Mouse (Mus musculus): Measurements from ENCODE around the gene Rfwd3. TPM values are rescaled to one million over a fixed set of nuclear protein-coding genes. Genes with fewer than 3 reads are reported as not detected.
A peak's percentile ranks its signal among the peaks of the same experiment; 100 is the strongest.
"Not testable (repeated sequence)": the region's sequence is repeated elsewhere in the genome, so short reads cannot be mapped to it uniquely, and the experiment has no call there.

The Rfwd3 gene
- polyA plus RNA-seq, 1 experiment from 2014 or later = 71.9 TPM

DNA sequence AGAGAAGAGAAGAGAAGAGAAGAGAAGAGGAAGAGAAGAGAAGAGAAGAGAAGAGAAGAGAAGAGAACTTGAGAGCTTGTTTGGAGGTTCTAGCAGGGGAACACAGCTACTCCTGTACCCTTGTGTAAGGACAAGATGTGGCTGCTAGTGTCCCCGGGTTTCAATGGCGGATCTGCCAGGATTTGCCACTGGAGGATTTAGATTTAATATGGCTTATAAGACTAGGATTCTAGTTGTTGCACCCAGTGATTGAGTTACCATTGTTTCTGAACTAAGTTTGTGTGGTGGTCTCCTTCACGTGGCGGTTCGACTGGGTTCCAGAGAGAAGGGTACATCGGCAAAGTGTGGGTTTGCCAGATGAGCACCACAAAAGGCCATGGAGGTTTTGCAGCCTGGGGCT lies 13.9 kb upstream of the Rfwd3 start:
- not testable (repeated sequence) for ATAC-seq (ENCODE audit: low FRiP score, low TSS enrichment); H3K9ac ChIP-seq (replicated peaks; ENCODE audit: low read length); H3K36me3 ChIP-seq (ENCODE audit: insufficient read depth, low read length); H3K4me2 ChIP-seq (replicated peaks; ENCODE audit: low read depth, low read length); H3K9me3 ChIP-seq (ENCODE audit: low read length); H3K4me3 ChIP-seq (ENCODE audit: low read length); H3K27ac ChIP-seq (ENCODE audit: low read length); H3K27me3 ChIP-seq (ENCODE audit: insufficient read depth, low read length); H3K4me1 ChIP-seq (ENCODE audit: insufficient read depth, low read length)
- WGBS = 92% methylated on average over 6 of the region's 6 CpGs

DNA sequence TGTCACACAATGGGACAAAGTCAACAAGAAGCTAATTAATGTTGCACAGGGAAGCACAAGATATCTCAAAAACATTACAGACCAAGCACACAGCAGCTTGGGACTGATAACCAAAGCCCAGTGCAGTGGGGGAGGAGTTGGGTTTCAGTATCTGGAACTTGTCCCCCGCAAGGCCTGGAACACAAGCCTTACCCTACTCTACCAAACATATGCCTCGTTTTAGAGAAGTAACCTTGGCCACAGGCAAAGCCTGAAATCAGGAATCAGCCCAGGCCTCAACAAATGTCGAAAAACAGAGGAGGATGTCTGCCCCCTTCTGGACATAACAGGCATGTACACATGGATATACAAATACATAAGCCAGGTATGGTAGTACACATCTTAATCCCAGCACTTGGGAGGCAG lies 12.7 kb upstream of the Rfwd3 start:
- Histone ChIP-seq H3K9me3 (ENCODE audit: low read length) (no peaks in the 10 kb centered on the region), H3K4me1 (ENCODE audit: insufficient read depth, low read length) (no peaks in the 10 kb centered on the region), H3K36me3 (ENCODE audit: insufficient read depth, low read length) (no peaks in the 10 kb centered on the region), H3K9ac (replicated peaks; ENCODE audit: low read length) (no peak overlapping the region), H3K4me2 (replicated peaks; ENCODE audit: low read depth, low read length) (no peak overlapping the region), H3K4me3 (ENCODE audit: low read length) (no peak overlapping the region), H3K27ac (ENCODE audit: low read length) (no peak overlapping the region), H3K27me3 (ENCODE audit: insufficient read depth, low read length) (no peaks in the 10 kb centered on the region)
- 73% methylated on average over 3 of the region's 3 CpGs for WGBS
- ATAC-seq (ENCODE audit: low FRiP score, low TSS enrichment) = no peak

DNA sequence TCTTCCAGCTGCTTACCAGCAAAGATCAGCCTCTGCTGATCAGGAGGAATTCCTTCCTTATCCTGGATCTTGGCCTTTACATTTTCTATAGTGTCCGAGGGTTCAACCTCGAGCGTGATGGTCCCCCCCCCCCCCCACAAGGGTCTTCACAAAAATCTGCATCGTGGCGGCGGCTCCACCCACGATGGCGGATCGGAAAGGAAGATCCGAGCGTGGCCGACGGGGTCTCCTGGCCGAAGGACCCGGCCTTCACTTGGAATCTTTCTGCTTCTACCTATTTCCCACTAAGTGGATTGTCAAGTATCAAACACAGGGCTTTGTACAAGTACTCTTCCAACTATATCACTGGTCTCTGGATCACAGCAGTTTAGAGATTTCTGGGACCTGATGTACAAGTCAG lies 10.0 kb upstream of the Rfwd3 start:
- H3K4me1 ChIP-seq (ENCODE audit: insufficient read depth, low read length); H3K36me3 ChIP-seq (ENCODE audit: insufficient read depth, low read length); H3K9me3 ChIP-seq (ENCODE audit: low read length); H3K9ac ChIP-seq (replicated peaks; ENCODE audit: low read length); H3K27ac ChIP-seq (ENCODE audit: low read length); H3K4me3 ChIP-seq (ENCODE audit: low read length); ATAC-seq (ENCODE audit: low FRiP score, low TSS enrichment); H3K4me2 ChIP-seq (replicated peaks; ENCODE audit: low read depth, low read length); H3K27me3 ChIP-seq (ENCODE audit: insufficient read depth, low read length): not testable (repeated sequence)
- WGBS = 93% methylated on average over 12 of the region's 15 CpGs

DNA sequence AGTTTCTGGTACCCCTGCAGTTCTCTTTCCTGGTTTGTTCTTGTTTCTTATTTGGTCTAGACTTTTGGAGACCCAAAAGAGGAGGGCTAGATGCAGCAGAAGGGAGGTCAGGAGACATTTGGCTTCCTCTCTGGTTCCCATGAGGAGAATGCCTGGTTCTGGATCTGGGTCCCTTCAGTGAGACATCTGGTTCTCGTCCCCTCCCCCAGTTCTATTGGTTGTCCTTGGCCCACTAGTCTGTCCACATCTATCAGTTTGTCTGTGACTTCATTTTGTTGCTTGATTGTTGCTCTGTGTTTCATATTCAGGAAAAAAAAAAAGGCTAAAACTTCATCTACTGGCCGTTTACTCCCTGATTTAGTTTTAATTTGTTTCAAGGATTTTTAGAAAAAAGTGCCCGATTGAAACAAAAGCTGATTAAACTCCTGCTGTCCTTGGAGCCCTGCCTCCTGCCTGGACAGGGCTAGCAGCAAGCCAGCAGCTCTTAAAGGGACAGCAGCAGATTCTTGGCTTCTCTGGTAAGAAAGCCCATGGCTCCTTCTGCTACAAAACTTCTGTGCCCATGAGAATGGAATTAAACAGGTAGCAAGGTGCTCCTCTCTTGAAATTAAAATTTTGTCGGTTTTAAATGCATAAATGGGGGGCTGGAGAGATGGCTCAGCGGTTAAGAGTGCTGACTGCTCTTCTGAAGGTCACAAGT lies 5.2 kb upstream of the Rfwd3 start:
- H3K9me3 ChIP-seq (ENCODE audit: low read length) = no peaks in the 10 kb centered on the region
- no peak overlapping the region for H3K4me3 ChIP-seq (ENCODE audit: low read length)
- H3K4me1 ChIP-seq (ENCODE audit: insufficient read depth, low read length) = no peaks in the 10 kb centered on the region
- H3K27me3 ChIP-seq (ENCODE audit: insufficient read depth, low read length) = no peaks in the 10 kb centered on the region
- WGBS = 31% methylated on average over 5 of the region's 5 CpGs
- H3K9ac ChIP-seq (replicated peaks; ENCODE audit: low read length) = no peak overlapping the region
- H3K4me2 ChIP-seq (replicated peaks; ENCODE audit: low read depth, low read length) = no peak overlapping the region
- H3K27ac ChIP-seq (ENCODE audit: low read length) = no peak overlapping the region
- no peaks in the 10 kb centered on the region for H3K36me3 ChIP-seq (ENCODE audit: insufficient read depth, low read length)
- no peak for ATAC-seq (ENCODE audit: low FRiP score, low TSS enrichment)

DNA sequence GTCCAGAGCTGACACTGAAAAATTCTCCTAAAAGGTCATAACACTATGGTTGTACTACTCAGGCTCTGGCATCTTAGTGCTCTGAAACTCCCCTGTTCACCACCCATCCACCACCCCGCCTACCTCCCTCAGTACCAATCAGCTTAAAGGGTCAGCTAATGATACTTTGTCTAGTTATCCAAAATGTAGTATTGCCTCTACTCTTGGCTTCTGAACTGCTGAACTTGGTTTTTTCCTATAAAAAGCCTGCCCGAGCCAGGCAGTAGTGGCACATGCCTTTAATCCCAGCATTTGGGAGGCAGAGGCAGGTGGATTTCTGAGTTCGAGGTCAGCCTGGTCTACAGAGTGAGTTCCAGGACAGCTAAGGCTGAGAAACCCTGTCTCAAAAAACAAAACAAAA lies 4.3 kb upstream of the Rfwd3 start:
- Histone ChIP-seq H3K27me3 (ENCODE audit: insufficient read depth, low read length) (no peaks in the 10 kb centered on the region), H3K9ac (replicated peaks; ENCODE audit: low read length) (no peak overlapping the region), H3K4me3 (ENCODE audit: low read length) (no peak overlapping the region), H3K9me3 (ENCODE audit: low read length) (no peaks in the 10 kb centered on the region), H3K27ac (ENCODE audit: low read length) (no peak overlapping the region), H3K36me3 (ENCODE audit: insufficient read depth, low read length) (no peaks in the 10 kb centered on the region), H3K4me1 (ENCODE audit: insufficient read depth, low read length) (no peaks in the 10 kb centered on the region), H3K4me2 (replicated peaks; ENCODE audit: low read depth, low read length) (no peak overlapping the region)
- no peak for ATAC-seq (ENCODE audit: low FRiP score, low TSS enrichment)
- WGBS = 90% methylated on average over 3 of the region's 3 CpGs

DNA sequence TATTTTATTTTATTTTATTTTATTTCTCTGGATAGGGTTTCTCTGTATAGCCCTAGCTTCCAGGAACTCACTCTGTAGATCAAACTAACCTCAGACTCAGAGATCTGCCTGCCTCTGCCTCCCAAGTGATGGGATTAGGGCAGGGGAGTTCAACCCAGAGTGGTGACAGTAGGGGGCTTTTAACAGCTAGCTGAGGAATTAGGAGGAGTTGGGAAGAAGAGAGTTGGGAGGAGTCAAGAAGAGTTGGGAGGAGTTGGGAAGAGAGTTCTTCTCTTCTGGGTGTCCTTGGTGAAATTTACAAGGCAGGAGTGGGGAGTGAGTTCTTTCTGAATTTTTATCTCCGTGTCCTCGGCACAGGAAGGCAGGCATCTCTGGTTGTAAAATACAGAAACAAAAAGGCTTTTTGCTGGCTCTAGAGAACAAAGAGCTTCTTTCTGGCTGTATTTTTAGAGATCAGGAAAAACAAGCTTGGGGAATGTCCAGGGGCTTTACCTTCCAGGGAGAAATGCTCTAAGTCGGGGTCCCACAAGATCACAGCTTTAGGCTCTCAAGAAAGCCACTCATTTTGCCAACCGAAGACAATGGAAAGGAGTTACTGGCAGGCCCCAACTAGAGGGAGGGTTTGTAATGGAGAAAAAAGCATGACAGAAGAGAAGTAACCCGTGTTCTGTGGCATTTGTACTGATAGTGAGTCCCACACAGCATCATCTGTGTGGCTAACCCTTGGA lies 3.2 kb upstream of the Rfwd3 start:
- not testable (repeated sequence) for ATAC-seq (ENCODE audit: low FRiP score, low TSS enrichment); H3K4me1 ChIP-seq (ENCODE audit: insufficient read depth, low read length); H3K36me3 ChIP-seq (ENCODE audit: insufficient read depth, low read length); H3K9me3 ChIP-seq (ENCODE audit: low read length); H3K4me3 ChIP-seq (ENCODE audit: low read length); H3K9ac ChIP-seq (replicated peaks; ENCODE audit: low read length); H3K27me3 ChIP-seq (ENCODE audit: insufficient read depth, low read length); H3K4me2 ChIP-seq (replicated peaks; ENCODE audit: low read depth, low read length); H3K27ac ChIP-seq (ENCODE audit: low read length)
- 76% methylated on average over 5 of the region's 5 CpGs for WGBS

DNA sequence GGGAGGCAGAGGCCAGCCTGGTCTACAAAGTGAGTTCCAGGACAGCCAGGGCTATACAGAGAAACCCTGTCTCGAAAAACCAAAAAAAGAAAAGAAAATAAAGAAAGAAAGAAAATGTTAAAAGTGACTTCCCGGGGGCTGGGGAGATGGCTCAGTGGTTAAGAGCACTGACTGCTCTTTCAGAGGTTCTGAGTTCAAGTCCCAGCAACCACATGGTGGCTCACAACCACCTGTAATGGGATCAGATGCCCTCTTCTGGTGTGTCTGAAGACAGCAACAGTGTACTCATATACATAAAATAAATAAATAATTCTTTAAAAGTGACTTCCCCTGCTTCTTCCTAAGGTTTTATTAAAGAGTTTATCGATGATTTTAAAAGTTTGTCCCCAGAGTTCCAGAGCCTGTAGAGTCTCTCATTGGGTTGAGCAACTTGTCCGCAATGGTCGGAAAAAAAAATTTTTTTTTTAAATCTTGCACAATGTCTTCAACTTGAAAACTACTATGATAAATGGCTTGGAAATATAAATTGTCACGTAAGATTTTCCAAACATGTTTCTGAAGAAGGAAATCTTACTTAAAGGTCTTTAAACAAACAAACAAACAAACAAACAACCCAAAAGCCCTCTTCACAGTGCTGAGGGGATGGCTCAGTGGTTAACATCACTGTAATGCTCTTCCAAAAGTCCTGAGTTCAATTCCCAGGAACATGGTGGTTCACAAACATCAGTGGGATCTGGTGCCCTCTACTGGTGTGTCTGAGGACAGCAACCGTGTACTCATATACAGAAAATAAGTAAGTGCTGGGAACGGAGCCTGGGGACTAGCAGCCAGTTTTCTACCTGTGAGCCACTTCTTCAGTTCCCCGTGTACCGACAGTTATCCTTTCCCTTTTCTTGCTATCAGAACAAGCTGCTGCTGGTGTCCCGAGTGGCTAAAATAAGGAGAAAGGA lies 850 bp upstream of the Rfwd3 start:
- peak overlapping the region; percentile 53; the same call in 1 of the 2 replicates for H3K9ac ChIP-seq (replicated peaks; ENCODE audit: low read length)
- H3K4me1 ChIP-seq (ENCODE audit: insufficient read depth, low read length) = peaks cover 9% of the 10 kb centered on the region
- 61% methylated on average over 11 of the region's 11 CpGs for WGBS
- no peaks in the 10 kb centered on the region for H3K9me3 ChIP-seq (ENCODE audit: low read length)
- peak overlapping the region; percentile 51 for H3K4me2 ChIP-seq (replicated peaks; ENCODE audit: low read depth, low read length)
- no peak for ATAC-seq (ENCODE audit: low FRiP score, low TSS enrichment)
- H3K27me3 ChIP-seq (ENCODE audit: insufficient read depth, low read length) = no peaks in the 10 kb centered on the region
- peak overlapping the region; percentile 94; the same call in 1 of the 2 replicates for H3K4me3 ChIP-seq (ENCODE audit: low read length)
- H3K27ac ChIP-seq (ENCODE audit: low read length) = peak overlapping the region; percentile 84
- peaks cover 11% of the 10 kb centered on the region for H3K36me3 ChIP-seq (ENCODE audit: insufficient read depth, low read length)

DNA sequence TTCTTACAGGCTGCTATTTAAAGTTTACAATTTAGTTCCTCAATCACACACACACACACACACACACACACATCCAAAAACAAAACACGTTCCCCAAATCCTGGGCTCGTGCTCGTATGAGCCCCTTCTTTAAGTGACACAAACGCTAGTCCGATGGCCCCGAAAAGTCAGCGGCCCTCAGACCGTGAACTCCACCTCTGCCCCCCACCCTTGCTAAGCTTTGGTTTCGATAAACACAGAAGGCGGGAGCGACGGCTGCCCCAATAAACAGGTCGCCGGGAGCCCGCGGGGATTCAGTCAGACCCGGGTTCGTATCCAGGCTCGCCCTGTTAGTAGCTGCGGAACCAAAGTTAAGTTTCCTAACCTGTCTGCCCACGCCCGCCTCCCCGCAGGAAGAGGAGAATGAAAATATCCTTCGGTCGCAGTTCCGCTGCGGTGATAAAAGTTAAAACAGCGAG lies 630 bp downstream of the Rfwd3 start:
- peak; percentile 29; the same call in 1 of the 2 replicates for ATAC-seq (ENCODE audit: low FRiP score, low TSS enrichment)
- Histone ChIP-seq H3K4me1 (ENCODE audit: insufficient read depth, low read length) (peaks cover 9% of the 10 kb centered on the region), H3K27me3 (ENCODE audit: insufficient read depth, low read length) (no peaks in the 10 kb centered on the region), H3K4me3 (ENCODE audit: low read length) (peak overlapping the region; percentile 94), H3K9me3 (ENCODE audit: low read length) (no peaks in the 10 kb centered on the region), H3K9ac (replicated peaks; ENCODE audit: low read length) (peak overlapping the region; percentile 96), H3K4me2 (replicated peaks; ENCODE audit: low read depth, low read length) (peak overlapping the region; percentile 64), H3K36me3 (ENCODE audit: insufficient read depth, low read length) (peaks cover 21% of the 10 kb centered on the region), H3K27ac (ENCODE audit: low read length) (peak overlapping the region; percentile 94)
- under 1% methylated on average over 28 of the region's 28 CpGs for WGBS

DNA sequence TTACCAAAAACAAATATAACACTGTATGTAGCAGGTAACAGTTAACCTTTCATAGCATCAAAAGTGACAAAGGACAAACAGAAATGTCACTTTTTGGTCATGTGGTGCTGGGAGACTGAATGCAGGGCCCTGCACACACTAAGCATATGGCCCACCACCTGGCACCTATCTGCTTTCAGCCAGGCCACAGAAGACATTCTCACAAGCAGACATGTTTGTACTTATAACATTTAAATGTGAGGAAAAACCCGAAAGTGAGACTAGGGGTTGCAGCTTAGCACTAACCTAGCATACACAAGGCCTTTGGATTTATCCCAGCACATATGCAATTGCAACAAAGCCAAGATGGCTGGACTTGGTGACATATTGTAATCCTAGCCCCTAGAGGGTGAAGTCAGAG lies 2.0 kb downstream of the Rfwd3 start:
- Histone ChIP-seq H3K9ac (replicated peaks; ENCODE audit: low read length) (no peak overlapping the region), H3K4me1 (ENCODE audit: insufficient read depth, low read length) (peaks cover 9% of the 10 kb centered on the region), H3K9me3 (ENCODE audit: low read length) (no peaks in the 10 kb centered on the region), H3K36me3 (ENCODE audit: insufficient read depth, low read length) (peaks cover 33% of the 10 kb centered on the region), H3K27me3 (ENCODE audit: insufficient read depth, low read length) (no peaks in the 10 kb centered on the region), H3K4me2 (replicated peaks; ENCODE audit: low read depth, low read length) (0 out of 2 replicates have a peak overlapping the region, but pooled peaks have one; percentile 64), H3K4me3 (ENCODE audit: low read length) (no peak overlapping the region), H3K27ac (ENCODE audit: low read length) (no peak overlapping the region)
- 79% methylated on average over 1 of the region's 1 CpGs for WGBS
- ATAC-seq (ENCODE audit: low FRiP score, low TSS enrichment) = no peak
